Mouse (Mus musculus): Measurements from ENCODE around the gene B3gat3. TPM values are rescaled to one million over a fixed set of nuclear protein-coding genes. Genes with fewer than 3 reads are reported as not detected.

Gene B3gat3
- total RNA-seq, 2 experiments from 2014 or later = 169 to 172 TPM

- no peak for DNase-seq (ENCODE audit: extremely low spot score in 1 of 2, low spot score in 1 of 2)
Measured at GRCm38 (mm10) chr19:8974638-8975037, 54.5 kb downstream of the B3gat3 start.

- DNase-seq (ENCODE audit: extremely low spot score in 1 of 2, low spot score in 1 of 2) = no peak
Measured at GRCm38 (mm10) chr19:8975491-8975890, 55.3 kb downstream of the B3gat3 start.

GRCm38 (mm10) chr19:8976535-8976934, 56.4 kb downstream of the B3gat3 start:
- no peak for DNase-seq (ENCODE audit: extremely low spot score in 1 of 2, low spot score in 1 of 2)

Small RNA genes lying within 50 kb of the gene (microRNA-seq; reads per million reads assigned to microRNA genes)
- gene Mir5136 = 0 reads per million in 2 experiments

Other genes with a start within 250 kb of the B3gat3 start
- gene Slc3a2, start 197.0 kb upstream of the B3gat3 start, total RNA-seq (2021) = 100 to 1,000 TPM; 155 to 170 TPM
- gene Wdr74, start 184.5 kb upstream of the B3gat3 start, total RNA-seq (2021) = 10 to 100 TPM; 43.9 to 53.6 TPM
- 1 to 10 TPM in 1 of 2 experiments, not detected in 1; 1.5 TPM for gene 1700092M07Rik, start 179.7 kb upstream of the B3gat3 start, total RNA-seq (2021)
- 10 to 100 TPM; 59.9 to 70.7 TPM for gene Stx5a, start 179.0 kb upstream of the B3gat3 start, total RNA-seq (2021)
- 10 to 100 TPM; 75.4 to 95.3 TPM for gene Nxf1, start 163.3 kb upstream of the B3gat3 start, total RNA-seq (2021)
- 100 to 1,000 TPM in 1 of 2 experiments, 10 to 100 TPM in 1; 92.1 to 101 TPM for gene Tmem223, start 149.4 kb upstream of the B3gat3 start, total RNA-seq (2021)
- 10 to 100 TPM in 1 of 2 experiments, 1 to 10 TPM in 1; 8.5 to 10.1 TPM for gene Tmem179b, start 145.9 kb upstream of the B3gat3 start, total RNA-seq (2021)
- gene Taf6l, start 134.0 kb upstream of the B3gat3 start, total RNA-seq (2021) = 10 to 100 TPM; 13.8 to 14.1 TPM
- gene Polr2g, start 121.8 kb upstream of the B3gat3 start, total RNA-seq (2021) = 100 to 1,000 TPM; 112 to 130 TPM
- 1 to 10 TPM; 6.4 to 6.6 TPM for gene Zbtb3, start 117.8 kb upstream of the B3gat3 start, total RNA-seq (2021)
- gene Ttc9c, start 101.0 kb upstream of the B3gat3 start, total RNA-seq (2021) = 10 to 100 TPM; 35.3 to 36.4 TPM
- 100 to 1,000 TPM; 109 to 120 TPM for gene Hnrnpul2, start 100.4 kb upstream of the B3gat3 start, total RNA-seq (2021)
- gene AC129217.1, start 90.6 kb upstream of the B3gat3 start, total RNA-seq (2021) = 1 to 10 TPM in 1 of 2 experiments, not detected in 1; 4.5 TPM
- 100 to 1,000 TPM; 103 to 111 TPM for gene Bscl2, start 82.9 kb upstream of the B3gat3 start, total RNA-seq (2021)
- 100 to 1,000 TPM; 188 to 192 TPM for gene Gng3, start 81.2 kb upstream of the B3gat3 start, total RNA-seq (2021)
- under 1 TPM; 0.28 to 0.47 TPM for gene Lrrn4cl, start 69.6 kb upstream of the B3gat3 start, total RNA-seq (2021)
- gene Ubxn1, start 48.9 kb upstream of the B3gat3 start, total RNA-seq (2021) = 10 to 100 TPM; 92.2 to 98.9 TPM
- 10 to 100 TPM; 31.2 to 36.4 TPM for gene Uqcc3, start 39.5 kb upstream of the B3gat3 start, total RNA-seq (2021)
- 10 to 100 TPM; 10.1 to 16.2 TPM for gene Lbhd1, start 36.6 kb upstream of the B3gat3 start, total RNA-seq (2021)
- not detected for gene Gm49403, start 36.4 kb upstream of the B3gat3 start, total RNA-seq (2021)
- gene 1810009A15Rik, start 31.5 kb upstream of the B3gat3 start, total RNA-seq (2021) = 10 to 100 TPM; 22.0 to 25.7 TPM
- 1 to 10 TPM; 1.6 to 2.2 TPM for gene Gm49416, start 31.4 kb upstream of the B3gat3 start, total RNA-seq (2021)
- gene Ints5, start 27.4 kb upstream of the B3gat3 start, total RNA-seq (2021) = 10 to 100 TPM; 26.1 to 27.0 TPM
- gene Ganab, start 22.3 kb upstream of the B3gat3 start, total RNA-seq (2021) = 100 to 1,000 TPM; 116 to 122 TPM
- 1 to 10 TPM; 4.8 to 6.4 TPM for gene Rom1, start 9.0 kb downstream of the B3gat3 start, total RNA-seq (2021)
- gene Eml3, start 9.2 kb downstream of the B3gat3 start, total RNA-seq (2021) = 10 to 100 TPM in 1 of 2 experiments, 1 to 10 TPM in 1; 9.1 to 11.1 TPM
- gene Mta2, start 21.5 kb downstream of the B3gat3 start, total RNA-seq (2021) = 10 to 100 TPM; 51.2 to 58.4 TPM
- 10 to 100 TPM; 19.4 to 20.1 TPM for gene Tut1, start 33.5 kb downstream of the B3gat3 start, total RNA-seq (2021)
- gene Eef1g, start 46.7 kb downstream of the B3gat3 start, total RNA-seq (2021) = 100 to 1,000 TPM; 215 to 256 TPM
- 10 to 100 TPM; 14.7 to 15.7 TPM for gene Ahnak, start 68.9 kb downstream of the B3gat3 start, total RNA-seq (2021)
- not detected for gene Scgb1a1, start 167.6 kb downstream of the B3gat3 start, total RNA-seq (2021)
- gene Asrgl1, start 215.3 kb downstream of the B3gat3 start, total RNA-seq (2021) = 100 to 1,000 TPM; 142 to 167 TPM

All from layer of hippocampus, postnatal 25 days (tissue).